In the genomic region with DNA sequence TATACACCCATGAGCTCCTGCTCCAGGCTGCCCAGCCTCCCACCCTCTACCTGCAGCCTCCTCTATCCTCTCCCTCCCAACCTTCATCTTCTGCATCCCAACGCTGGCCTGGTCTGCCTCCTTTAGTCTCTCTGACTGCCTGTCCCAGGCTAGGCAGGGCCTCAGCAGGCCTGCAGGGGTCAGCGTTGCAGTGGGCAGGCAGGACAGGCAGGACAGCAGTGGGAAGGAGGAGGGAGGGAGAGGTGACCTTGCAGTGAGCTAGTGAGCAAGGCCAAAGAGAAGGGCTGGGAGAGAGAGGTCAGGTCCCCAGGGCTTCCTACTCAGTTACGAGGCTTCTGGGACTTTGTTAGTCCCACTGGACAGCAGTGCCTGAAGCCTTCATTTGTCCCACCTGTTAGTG, we compare ENCODE assay signal across 8 mouse cellular contexts. TPM values are rescaled to one million over a fixed set of nuclear protein-coding genes. Genes with fewer than 3 reads are reported as not detected.
A peak's percentile ranks its signal among the peaks of the same experiment; 100 is the strongest.
DNase-seq lines count a peak whose midpoint lies in the region; ATAC-seq and TF ChIP-seq lines count a peak whose summit lies in the region.
"Had no signal": no experiment of that assay in that cellular context is flagged by ENCODE, and none has a peak within 500 bp of the region (broad histone marks: within the 10 kb centered on the region; RNA-seq: fewer than 3 reads in every experiment).

No protein-coding gene starts in this region.

- no peaks in the 10 kb centered on the region for H3K36me3 ChIP-seq in small intestine, adult 2 months (ENCODE audit: control insufficient read depth, insufficient read depth, low read length)
- H3K36me3 ChIP-seq: neural tube, embryonic 12.5 days had no signal

- H3K4me1 ChIP-seq in lung, adult 2 months (ENCODE audit: control insufficient read depth, insufficient read depth, low read length) = peaks cover 2% of the 10 kb centered on the region; the same call in 1 of the 2 replicates
- H3K4me1 ChIP-seq in small intestine, adult 2 months (ENCODE audit: control insufficient read depth, insufficient read depth, insufficient read length, low read length) = no peaks in the 10 kb centered on the region; the same call in 1 of the 2 replicates

- H3K27me3 ChIP-seq in small intestine, adult 2 months (ENCODE audit: control insufficient read depth, insufficient read depth, low read length) = peaks cover 21% of the 10 kb centered on the region

- peak; percentile 43; the same call in 1 of the 2 replicates for TF ChIP-seq CTCF in lung, adult 2 months (IDR thresholded peaks at IDR 0.05; ENCODE audit: insufficient read depth, low read length)
- peak; percentile 19; the same call in 1 of the 2 replicates for TF ChIP-seq CTCF in small intestine, adult 2 months (IDR thresholded peaks at IDR 0.05; ENCODE audit: extremely low read depth, insufficient read length, insufficient replicate concordance, low read depth, low read length)

- H3K27ac ChIP-seq in small intestine, adult 2 months (ENCODE audit: insufficient read depth, low read depth, low read length) = no peak overlapping the region
- H3K27ac ChIP-seq: neural tube, embryonic 12.5 days had no signal

- no peak overlapping the region for H3K4me3 ChIP-seq in lung, adult 2 months (replicated peaks; ENCODE audit: extremely low read depth, low read depth, low read length)
- no peak overlapping the region for H3K4me3 ChIP-seq in small intestine, adult 2 months (ENCODE audit: low read depth, low read length)
- H3K4me3 ChIP-seq: neural tube, embryonic 12.5 days had no signal

- WGBS in lung, adult 2 months = 39% methylated on average over 3 of the region's 3 CpGs
- WGBS in small intestine, adult 2 months = 30% methylated on average over 3 of the region's 3 CpGs

- ATAC-seq in erythroid progenitor cell, adult 5-6 weeks (replicated peaks; ENCODE audit: low FRiP score, poor library complexity, severe bottlenecking) = no peak

- no peak for TF ChIP-seq POLR2A in lung, adult 2 months (IDR thresholded peaks at IDR 0.05; ENCODE audit: borderline replicate concordance, extremely low read depth, low read depth, low read length)
- no peak for TF ChIP-seq POLR2A in small intestine, adult 2 months (IDR thresholded peaks at IDR 0.05; ENCODE audit: low read depth, low read length)

- DNase-seq in lung, adult 2 months = no peak
- DNase-seq in lung, postnatal 25 days (ENCODE audit: low spot score) = no peak
- peak; percentile 69 to 83 for DNase-seq in cerebellum, adult 18-20 months
- DNase-seq in heart, postnatal 10 days = peak; percentile 74 to 77
- DNase-seq in frontal cortex, postnatal 10 days (ENCODE audit: low spot score in 2 of 2) = no peak

- intact Hi-C loops in heart, postnatal 10 days (cut with DNase I) = loop anchor here (1.0 to 2.0 kb wide), 2 partner anchors 44 to 93 kb away; no protein-coding TSS in a partner anchor

RNA-seq across cellular contexts. Expression of a gene that starts 3.1 kb away (rescaled TPM):
- polyA plus RNA-seq in lung, adult 2 months (2012; rRNA removed) = 10.9 and 11.7 TPM in 2 replicates
- total RNA-seq in heart, postnatal 10 days (2021) = 10 to 100 TPM; 34.3 to 36.2 TPM
- 2.6 and 10.5 TPM in 2 replicates for polyA plus RNA-seq in small intestine, adult 2 months (2012; rRNA removed)
- total RNA-seq in erythroid progenitor cell, adult 5-6 weeks (2015; ENCODE audit: low replicate concordance) = not detected in 2 replicates
- not detected in 2 replicates for total RNA-seq in erythroid progenitor cell, adult 5-6 weeks (2017; ENCODE audit: low replicate concordance)

Comparison
In these comparisons a context has a peak if more than half of its experiments do, and no peak if none do; other contexts are left out.
1. DNase-seq: peak in cerebellum, adult 18-20 months (2 of 2) and heart, postnatal 10 days (2 of 2); none in lung, adult 2 months (single experiment), lung, postnatal 25 days (single experiment) and frontal cortex, postnatal 10 days (0 of 2).
2. RNA of a gene that starts 3.1 kb away (total RNA-seq): 34.3 to 36.2 TPM in heart, postnatal 10 days; not detected in erythroid progenitor cell, adult 5-6 weeks; every median in the first group is over 10 times any median in the second.